Mouse (Mus musculus) midbrain, embryonic 13.5 days (tissue): ENCODE data around the gene Ranbp9. TPM values are rescaled to one million over a fixed set of nuclear protein-coding genes. Genes with fewer than 3 reads are reported as not detected.
"Not testable (repeated sequence)": the region's sequence is repeated elsewhere in the genome, so short reads cannot be mapped to it uniquely, and the experiment has no call there.

Source experiments
- ATAC-seq: fragments of 200-750 bp; cut with Nextera tagmentation; 2 replicates; pipeline ENCODE4 v1.8.0; 2017; ENCODE audit warnings: mild to moderate bottlenecking, moderate TSS enrichment, moderate library complexity
- H3K27ac ChIP-seq: fragments of 300-500 bp; sonication (generic); 2 replicates; pipeline ENCODE4 v1.5.1; 2015; ENCODE audit warnings: inconsistent platforms, mild to moderate bottlenecking, moderate library complexity
- H3K27me3 ChIP-seq: fragments of 300-500 bp; sonication (generic); 2 replicates; pipeline ENCODE4 v1.6.1; 2015; ENCODE audit warnings: mild to moderate bottlenecking, inconsistent platforms
- H3K36me3 ChIP-seq: fragments of 300-500 bp; sonication (generic); 2 replicates; pipeline ENCODE4 v1.6.1; 2015; ENCODE audit warnings: mild to moderate bottlenecking, inconsistent platforms
- H3K4me1 ChIP-seq: fragments of 300-500 bp; sonication (generic); replicated peaks from 2 replicates; pipeline ENCODE4 v1.6.1; 2015; ENCODE audit warnings: inconsistent platforms
- H3K4me2 ChIP-seq: fragments of 300-500 bp; sonication (generic); replicated peaks from 2 replicates; pipeline ENCODE4 v1.6.1; 2015; ENCODE audit warnings: moderate library complexity, mild to moderate bottlenecking, inconsistent platforms
- H3K4me3 ChIP-seq: fragments of 300-500 bp; sonication (generic); replicated peaks from 2 replicates; pipeline ENCODE4 v1.5.1; 2015; ENCODE audit warnings: mild to moderate bottlenecking, inconsistent platforms
- H3K9ac ChIP-seq: fragments of 300-500 bp; sonication (generic); replicated peaks from 2 replicates; pipeline ENCODE4 v1.6.1; 2015; ENCODE audit warnings: mild to moderate bottlenecking, inconsistent platforms
- H3K9me3 ChIP-seq: fragments of 300-500 bp; sonication (generic); 2 replicates; pipeline ENCODE4 v1.6.1; 2016; ENCODE audit warnings: mild to moderate bottlenecking, inconsistent platforms
- WGBS: fragments of 180-500 bp; shearing (Covaris S2); methylation state at CpG from one replicate; pipeline ENCODE4 v1.1.7; 2015; 5-methylcytosine and 5-hydroxymethylcytosine counted together
- polyA plus RNA-seq: library from polyadenylated mRNA; unstranded; fragments of >200 nt; fragmentation: Nextera tagmentation; extraction: Ambion mirVana; gene quantifications from 2 replicates; pipeline ENCODE4 v1.2.1, GENCODE M21; 2015

The Ranbp9 gene
- polyA plus RNA-seq, 1 experiment from 2014 or later = 14.4 TPM

DNA sequence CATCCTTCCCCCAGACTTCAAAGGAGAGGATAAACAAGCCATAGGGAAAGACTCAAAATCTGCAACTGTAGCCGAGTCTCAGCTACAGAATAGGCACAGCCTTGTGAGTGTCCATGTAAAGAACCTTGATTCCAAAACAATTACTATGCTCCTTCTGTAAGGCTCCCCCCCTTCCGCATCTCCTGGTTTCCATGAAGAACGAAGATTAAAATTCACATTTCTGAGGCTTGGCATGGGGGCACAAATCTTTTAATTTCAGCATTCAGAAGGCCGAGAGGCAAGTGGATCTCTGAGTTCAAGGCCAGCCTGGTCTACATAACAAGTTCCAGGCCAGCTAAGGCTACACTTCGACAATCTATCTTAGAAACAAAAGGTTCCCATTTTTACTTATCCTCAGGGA is 6.4 kb downstream of the Ranbp9 start:
- WGBS = 92% methylated on average over 5 of the region's 5 CpGs
- H3K4me3 ChIP-seq = no peak overlapping the region
- peaks cover 52% of the 10 kb centered on the region for H3K4me1 ChIP-seq
- H3K9me3 ChIP-seq = peaks cover under 1% of the 10 kb centered on the region; the same call in 1 of the 2 replicates
- H3K9ac ChIP-seq = no peak overlapping the region
- no peak for ATAC-seq
- no peaks in the 10 kb centered on the region for H3K27me3 ChIP-seq
- no peaks in the 10 kb centered on the region for H3K36me3 ChIP-seq
- H3K4me2 ChIP-seq = no peak overlapping the region
- no peak overlapping the region for H3K27ac ChIP-seq

DNA sequence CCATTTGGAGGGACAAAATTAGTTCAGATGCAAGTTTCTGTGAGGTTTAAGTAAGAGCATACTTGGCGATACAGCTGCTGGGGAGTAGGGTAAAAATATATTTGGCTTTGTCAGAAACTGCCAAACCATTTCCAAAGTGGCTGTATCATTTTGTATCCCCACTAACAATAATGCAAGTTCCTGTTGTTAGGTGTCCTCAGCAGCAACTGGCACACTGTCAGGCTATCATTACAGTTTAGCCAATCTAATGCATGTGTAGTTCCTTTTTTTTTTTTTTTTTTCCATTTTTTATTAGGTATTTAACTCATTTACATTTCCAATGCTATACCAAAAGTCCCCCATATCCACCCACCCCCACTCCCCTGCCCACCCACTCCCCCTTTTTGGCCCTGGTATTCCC is 9.2 kb downstream of the Ranbp9 start:
- H3K9me3 ChIP-seq, H3K36me3 ChIP-seq, H3K27ac ChIP-seq, H3K4me2 ChIP-seq, H3K4me3 ChIP-seq, H3K9ac ChIP-seq, H3K27me3 ChIP-seq, ATAC-seq: not testable (repeated sequence)
- WGBS = 95% methylated on average over 1 of the region's 1 CpGs
- peaks cover 32% of the 10 kb centered on the region for H3K4me1 ChIP-seq

DNA sequence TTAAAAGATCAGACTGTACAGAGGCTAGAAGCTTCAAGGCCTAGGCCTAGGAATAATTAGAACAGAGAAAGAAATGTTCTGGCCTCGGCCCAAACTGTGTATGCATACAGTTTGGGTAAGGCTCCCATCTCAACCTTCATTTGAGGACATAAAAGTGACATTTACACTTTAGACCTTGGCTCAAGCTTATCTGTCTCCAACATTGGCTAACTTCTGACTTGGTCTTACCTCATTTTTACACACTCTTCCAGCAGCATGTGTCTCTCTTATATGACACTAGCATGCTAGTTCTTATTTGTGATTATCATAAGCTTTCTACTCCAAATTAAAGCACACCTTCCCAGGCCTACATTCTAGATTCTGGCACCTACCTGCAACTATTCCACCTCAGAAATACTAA is 11.5 kb downstream of the Ranbp9 start:
- 94% methylated on average over 1 of the region's 1 CpGs for WGBS
- no peak overlapping the region for H3K27ac ChIP-seq
- H3K4me1 ChIP-seq = peaks cover 16% of the 10 kb centered on the region
- no peak for ATAC-seq
- H3K9me3 ChIP-seq = peaks cover 4% of the 10 kb centered on the region; the same call in 1 of the 2 replicates
- no peaks in the 10 kb centered on the region for H3K27me3 ChIP-seq
- no peak overlapping the region for H3K4me3 ChIP-seq
- no peak overlapping the region for H3K4me2 ChIP-seq
- H3K9ac ChIP-seq = no peak overlapping the region
- H3K36me3 ChIP-seq = 0 out of 2 replicates have a peak, but pooled peaks cover 3% of the 10 kb centered on the region

DNA sequence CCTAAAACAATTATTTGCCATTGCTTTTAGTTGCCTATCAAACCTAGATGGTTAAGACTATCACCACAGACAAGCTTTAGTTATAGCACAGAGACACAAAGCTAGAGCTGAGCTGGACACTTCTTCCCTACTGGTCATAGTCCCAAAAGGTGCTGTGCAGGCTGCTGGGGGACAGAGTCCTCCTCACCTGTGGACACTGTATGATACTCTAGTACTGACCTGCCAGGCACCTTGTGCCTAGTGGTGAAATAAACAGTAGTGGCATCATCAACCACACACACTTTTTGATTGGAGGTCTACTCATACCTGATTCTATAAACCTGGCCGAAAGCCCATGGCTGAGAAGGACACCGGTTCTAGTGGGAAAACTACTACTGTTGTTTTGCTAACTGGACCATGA is 16.5 kb downstream of the Ranbp9 start:
- no peak overlapping the region for H3K4me3 ChIP-seq
- no peaks in the 10 kb centered on the region for H3K27me3 ChIP-seq
- WGBS = 95% methylated on average over 2 of the region's 2 CpGs
- no peak for ATAC-seq
- 0 out of 2 replicates have a peak, but pooled peaks cover 3% of the 10 kb centered on the region for H3K9me3 ChIP-seq
- no peaks in the 10 kb centered on the region for H3K4me1 ChIP-seq
- H3K36me3 ChIP-seq = 0 out of 2 replicates have a peak, but pooled peaks cover 3% of the 10 kb centered on the region
- H3K27ac ChIP-seq = no peak overlapping the region
- no peak overlapping the region for H3K4me2 ChIP-seq
- H3K9ac ChIP-seq = no peak overlapping the region

DNA sequence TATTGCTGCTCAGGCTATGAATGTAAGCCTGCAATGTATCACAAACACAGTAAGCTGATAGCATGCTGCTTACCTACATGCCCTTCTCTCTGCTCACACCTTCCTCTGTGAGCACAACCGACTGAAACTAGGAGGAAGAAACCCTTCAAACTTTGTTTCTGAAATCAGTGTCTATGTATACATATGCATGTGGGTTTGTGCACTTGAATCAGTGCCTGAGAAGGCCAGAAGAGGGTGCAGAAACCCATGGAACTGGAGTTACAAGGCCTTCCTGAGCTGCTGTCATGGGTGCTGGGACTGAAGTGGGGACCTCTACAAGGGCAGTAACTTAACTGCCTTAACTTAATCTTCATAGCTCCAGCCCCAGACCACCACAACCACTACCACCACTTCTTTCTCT is 23.9 kb downstream of the Ranbp9 start:
- Histone ChIP-seq H3K4me2 (no peak overlapping the region), H3K9me3 (no peaks in the 10 kb centered on the region), H3K36me3 (no peaks in the 10 kb centered on the region), H3K27me3 (no peaks in the 10 kb centered on the region), H3K9ac (no peak overlapping the region), H3K4me1 (peaks cover 13% of the 10 kb centered on the region), H3K4me3 (no peak overlapping the region), H3K27ac (no peak overlapping the region)
- no peak for ATAC-seq
- 85% methylated on average over 1 of the region's 1 CpGs for WGBS

DNA sequence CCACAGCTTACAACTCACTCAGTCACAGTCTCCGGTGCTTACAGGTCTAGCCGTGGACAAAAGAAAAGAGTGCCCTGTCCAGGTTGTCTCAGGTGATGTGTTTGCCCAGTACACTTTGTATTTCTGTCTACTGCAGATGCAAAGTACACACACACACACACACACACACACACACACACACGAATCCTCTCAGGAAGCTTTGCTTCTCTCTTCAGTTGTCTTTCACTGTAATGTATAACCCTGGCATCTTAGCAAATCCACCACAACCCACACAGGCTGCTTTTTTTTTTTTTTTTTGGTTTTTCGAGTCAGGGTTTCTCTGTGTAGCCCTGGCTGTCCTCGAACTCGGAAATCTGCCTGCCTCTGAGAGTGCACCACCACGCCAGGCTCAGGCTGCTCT is 26.7 kb downstream of the Ranbp9 start:
- no peaks in the 10 kb centered on the region for H3K36me3 ChIP-seq
- H3K4me1 ChIP-seq = peaks cover 13% of the 10 kb centered on the region
- no peak overlapping the region for H3K27ac ChIP-seq
- no peak overlapping the region for H3K9ac ChIP-seq
- no peaks in the 10 kb centered on the region for H3K9me3 ChIP-seq
- no peak for ATAC-seq
- no peaks in the 10 kb centered on the region for H3K27me3 ChIP-seq
- no peak overlapping the region for H3K4me2 ChIP-seq
- WGBS = 90% methylated on average over 7 of the region's 7 CpGs
- H3K4me3 ChIP-seq = no peak overlapping the region

DNA sequence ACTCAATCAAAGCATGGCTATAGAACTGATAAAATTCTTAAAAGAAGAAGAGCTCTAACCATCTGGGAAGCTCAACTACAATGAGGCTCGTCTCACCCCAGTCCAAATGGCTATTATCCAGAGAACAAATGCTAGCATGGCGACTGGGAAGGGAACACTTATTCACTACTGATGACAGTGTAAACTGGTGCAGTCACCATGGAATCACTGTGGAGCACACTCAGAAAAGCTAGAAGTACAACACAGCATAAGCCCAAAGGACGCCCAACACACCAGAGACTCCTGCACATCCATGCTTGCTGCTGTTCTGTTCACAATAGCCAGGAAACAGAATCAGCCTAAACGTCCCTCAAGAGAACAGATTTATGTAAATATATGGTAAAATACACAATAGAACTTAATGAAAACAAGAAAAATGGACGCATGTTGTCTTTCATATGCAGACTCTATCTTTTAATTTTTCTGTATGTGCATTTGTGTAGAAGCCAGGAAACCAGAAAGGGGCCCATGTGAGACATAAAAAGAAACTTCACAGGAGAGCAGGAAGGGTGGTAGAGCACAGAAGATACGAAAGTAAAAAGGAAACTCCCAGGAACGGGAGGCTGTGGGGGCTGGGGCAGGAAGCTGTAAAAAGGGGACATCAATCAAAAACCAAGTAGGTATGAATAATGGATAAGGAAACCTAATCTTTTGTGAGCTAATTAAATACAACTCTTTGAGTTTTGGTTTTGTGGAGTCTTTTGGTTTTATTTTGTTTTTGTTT is 28.1 kb downstream of the Ranbp9 start:
- no peaks in the 10 kb centered on the region for H3K36me3 ChIP-seq
- peaks cover 13% of the 10 kb centered on the region for H3K4me1 ChIP-seq
- ATAC-seq = 0 out of 2 replicates have a peak, but pooled peaks have one; percentile 53
- no peaks in the 10 kb centered on the region for H3K27me3 ChIP-seq
- no peak overlapping the region for H3K9ac ChIP-seq
- H3K4me2 ChIP-seq = no peak overlapping the region; the same call in 1 of the 2 replicates
- H3K27ac ChIP-seq = peak overlapping the region; percentile 70
- no peak overlapping the region for H3K4me3 ChIP-seq
- 20% methylated on average over 7 of the region's 7 CpGs for WGBS
- no peaks in the 10 kb centered on the region for H3K9me3 ChIP-seq

DNA sequence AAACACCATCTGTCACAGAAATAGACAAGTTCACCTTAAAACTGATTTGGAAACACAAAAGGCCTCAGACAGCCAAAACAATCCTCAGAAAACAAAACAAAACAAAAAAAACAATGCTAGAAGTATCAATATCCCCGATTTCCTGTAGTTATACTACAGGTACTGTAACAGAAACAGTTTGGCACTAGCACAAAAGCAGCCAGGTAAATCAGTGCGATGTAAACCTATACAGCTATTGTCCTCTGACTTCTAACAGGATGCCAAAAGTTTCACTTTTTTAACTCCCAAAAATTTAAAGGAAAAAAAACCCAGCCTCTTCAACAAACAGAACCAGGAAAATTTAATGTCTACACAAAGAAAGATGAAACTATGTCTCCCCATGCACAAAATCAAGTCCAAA is 28.9 kb downstream of the Ranbp9 start:
- H3K4me2 ChIP-seq = no peak overlapping the region
- no peaks in the 10 kb centered on the region for H3K9me3 ChIP-seq
- ATAC-seq = no peak

DNA sequence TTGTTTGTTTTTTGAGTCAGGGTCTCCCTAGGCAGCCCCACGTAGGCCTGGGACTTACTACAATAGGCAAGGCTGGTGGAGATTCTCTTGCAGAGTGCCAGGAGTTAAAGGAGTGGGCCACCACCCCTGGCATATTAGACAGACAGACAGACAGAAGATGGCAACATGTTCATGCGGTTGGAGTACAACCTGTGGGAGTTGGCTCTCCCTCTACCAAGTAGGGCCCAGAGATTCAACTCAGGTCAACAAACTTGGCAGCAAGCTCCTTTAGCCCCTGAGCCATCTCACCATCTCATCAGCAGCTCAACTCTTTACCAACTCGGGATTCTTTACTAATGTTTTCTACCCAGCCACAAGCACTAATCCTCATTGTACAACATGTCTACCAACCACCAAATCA is 30.4 kb downstream of the Ranbp9 start:
- Histone ChIP-seq H3K4me3 (no peak overlapping the region), H3K9ac (no peak overlapping the region), H3K27me3 (no peaks in the 10 kb centered on the region), H3K9me3 (no peaks in the 10 kb centered on the region), H3K36me3 (no peaks in the 10 kb centered on the region), H3K4me2 (no peak overlapping the region), H3K4me1 (peaks cover 25% of the 10 kb centered on the region), H3K27ac (no peak overlapping the region)
- 85% methylated on average over 3 of the region's 3 CpGs for WGBS
- no peak for ATAC-seq

More for the DNA sequence above, 28.9 kb downstream of the Ranbp9 start:
- WGBS = 90% methylated on average over 2 of the region's 2 CpGs
- Histone ChIP-seq H3K4me1 (peaks cover 19% of the 10 kb centered on the region), H3K4me3 (no peak overlapping the region), H3K9ac (no peak overlapping the region), H3K27me3 (no peaks in the 10 kb centered on the region), H3K27ac (no peak overlapping the region), H3K36me3 (no peaks in the 10 kb centered on the region)

DNA sequence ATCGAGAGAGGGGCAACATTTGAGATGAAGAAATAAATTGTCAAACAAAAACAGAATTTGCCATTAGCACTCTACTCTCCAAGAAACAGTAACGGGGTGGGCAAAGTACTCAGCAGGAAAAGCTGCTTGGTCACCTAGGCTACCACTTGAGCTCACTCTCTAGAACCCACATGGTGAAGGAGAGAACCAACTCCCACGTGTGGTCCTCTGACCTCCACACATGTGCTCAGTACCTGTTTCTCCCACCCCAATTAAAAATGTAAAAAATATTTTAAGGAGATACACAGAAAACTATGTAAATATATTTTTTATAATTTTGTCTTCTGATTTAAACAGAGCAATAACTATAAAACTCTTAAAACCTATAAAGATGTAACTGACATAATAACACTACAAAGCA is 33.4 kb downstream of the Ranbp9 start:
- H3K36me3 ChIP-seq = no peaks in the 10 kb centered on the region
- H3K9ac ChIP-seq = no peak overlapping the region
- H3K4me3 ChIP-seq = no peak overlapping the region
- no peak overlapping the region for H3K4me2 ChIP-seq
- ATAC-seq = no peak
- no peaks in the 10 kb centered on the region for H3K27me3 ChIP-seq
- H3K9me3 ChIP-seq = no peaks in the 10 kb centered on the region
- H3K27ac ChIP-seq = no peak overlapping the region
- H3K4me1 ChIP-seq = peaks cover 15% of the 10 kb centered on the region
- WGBS = 73% methylated on average over 3 of the region's 3 CpGs

DNA sequence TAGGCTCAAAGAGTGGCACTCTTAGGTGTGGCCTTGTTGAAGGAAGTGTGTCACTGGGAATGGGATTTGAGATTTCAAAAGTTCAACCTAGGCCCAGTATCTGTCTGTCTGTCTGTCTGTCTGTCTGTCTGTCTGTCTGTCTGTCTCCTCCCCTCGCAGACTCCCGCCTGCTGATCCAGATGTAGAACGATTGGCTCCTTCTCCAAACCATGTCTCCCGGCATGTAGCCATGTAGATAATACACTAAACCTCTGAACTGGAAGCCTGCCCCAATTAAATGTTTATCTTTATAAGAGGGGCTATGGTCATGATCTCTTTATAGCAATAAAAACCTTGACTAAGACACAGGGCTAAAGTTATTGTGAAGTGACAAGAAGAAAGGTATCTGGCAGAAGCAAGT is 35.3 kb downstream of the Ranbp9 start:
- Histone ChIP-seq H3K4me3 (no peak overlapping the region), H3K27me3 (no peaks in the 10 kb centered on the region), H3K4me1 (peaks cover 12% of the 10 kb centered on the region), H3K9me3 (no peaks in the 10 kb centered on the region), H3K4me2 (no peak overlapping the region), H3K27ac (no peak overlapping the region), H3K9ac (no peak overlapping the region), H3K36me3 (no peaks in the 10 kb centered on the region)
- WGBS = 90% methylated on average over 4 of the region's 4 CpGs
- ATAC-seq = no peak

DNA sequence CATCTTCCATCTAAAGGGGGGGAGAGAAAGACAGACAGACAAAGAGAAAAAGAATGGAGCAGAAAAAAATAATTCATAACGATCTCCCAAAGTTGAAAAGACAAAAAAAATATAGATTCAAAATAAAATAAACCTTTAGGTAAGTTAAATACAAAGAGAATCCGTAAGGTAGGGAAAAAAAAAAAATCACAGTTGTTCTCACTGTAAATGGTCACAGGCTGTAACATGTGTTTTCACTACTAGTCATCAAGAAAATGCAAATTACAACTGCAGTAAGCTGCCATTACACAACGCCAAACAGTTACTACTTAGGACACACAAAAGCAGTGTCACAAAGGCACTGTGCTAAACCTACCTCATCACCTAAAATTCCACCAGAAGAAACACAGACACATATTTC is 36.4 kb downstream of the Ranbp9 start:
- Histone ChIP-seq H3K27ac (no peak overlapping the region), H3K4me1 (peaks cover 12% of the 10 kb centered on the region), H3K9me3 (no peaks in the 10 kb centered on the region), H3K36me3 (no peaks in the 10 kb centered on the region), H3K27me3 (no peaks in the 10 kb centered on the region), H3K4me3 (no peak overlapping the region), H3K4me2 (no peak overlapping the region), H3K9ac (no peak overlapping the region)
- WGBS = 94% methylated on average over 3 of the region's 3 CpGs
- no peak for ATAC-seq

DNA sequence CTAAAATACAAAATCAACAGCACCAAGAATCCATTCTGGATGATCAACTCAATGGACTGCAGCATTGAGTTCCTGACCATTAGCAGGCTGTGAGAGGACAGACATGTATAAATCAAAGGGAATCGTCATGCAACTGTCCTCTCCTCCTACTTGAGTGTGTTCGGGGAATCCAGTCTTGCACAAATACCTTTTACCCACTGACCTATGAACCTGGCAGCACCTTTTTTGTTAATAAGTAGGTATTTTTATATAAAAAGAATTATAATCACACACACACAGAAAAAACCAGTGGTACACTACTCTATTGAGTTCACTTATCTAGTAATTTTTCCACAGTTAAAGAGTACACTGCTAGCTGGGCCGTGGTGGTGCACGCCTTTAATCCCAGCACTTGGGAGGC is 37.4 kb downstream of the Ranbp9 start:
- peaks cover 12% of the 10 kb centered on the region for H3K4me1 ChIP-seq
- 94% methylated on average over 4 of the region's 4 CpGs for WGBS
- H3K27ac ChIP-seq = no peak overlapping the region
- H3K4me3 ChIP-seq = no peak overlapping the region
- H3K9ac ChIP-seq = no peak overlapping the region
- no peaks in the 10 kb centered on the region for H3K36me3 ChIP-seq
- no peak for ATAC-seq
- H3K27me3 ChIP-seq = no peaks in the 10 kb centered on the region
- H3K4me2 ChIP-seq = no peak overlapping the region
- H3K9me3 ChIP-seq = no peaks in the 10 kb centered on the region
